Mouse (Mus musculus) heart, adult 8-10 months (tissue): ENCODE measurements at regions not wholly inside any gene's neighbourhood (a gene's known extent, or its start where the extent isn't known, plus 50 kb on each side); places are given as distances from the start of the nearest gene placed in this dataset.
A peak's percentile ranks its signal among the peaks of the same experiment; 100 is the strongest.

Experiments used
- DNase-seq: peaks from one replicate; pipeline ENCODE4 v3.0.0; 2022; ENCODE audit warnings: low spot score

DNA sequence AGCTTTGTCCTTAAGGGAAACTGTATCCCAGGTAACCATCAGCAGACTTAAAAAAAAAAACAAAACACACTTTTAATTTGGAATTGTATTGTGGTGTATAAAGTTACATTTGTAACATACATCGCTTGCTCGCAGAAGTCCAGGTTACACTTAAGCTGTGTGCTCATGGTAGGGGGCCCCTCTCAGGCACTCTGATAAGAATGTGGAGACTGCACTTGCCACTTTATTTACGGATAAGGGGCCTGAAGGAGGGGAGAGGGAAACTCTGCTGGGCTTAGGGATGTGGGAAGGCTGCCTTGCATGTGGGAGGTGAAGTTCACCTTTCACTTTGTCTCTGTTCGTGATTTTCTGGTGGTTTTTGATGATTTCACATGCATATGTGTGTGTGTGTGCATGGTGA is 58.7 kb downstream of the Ccdc185 start:
- DNase-seq, result no peak

DNA sequence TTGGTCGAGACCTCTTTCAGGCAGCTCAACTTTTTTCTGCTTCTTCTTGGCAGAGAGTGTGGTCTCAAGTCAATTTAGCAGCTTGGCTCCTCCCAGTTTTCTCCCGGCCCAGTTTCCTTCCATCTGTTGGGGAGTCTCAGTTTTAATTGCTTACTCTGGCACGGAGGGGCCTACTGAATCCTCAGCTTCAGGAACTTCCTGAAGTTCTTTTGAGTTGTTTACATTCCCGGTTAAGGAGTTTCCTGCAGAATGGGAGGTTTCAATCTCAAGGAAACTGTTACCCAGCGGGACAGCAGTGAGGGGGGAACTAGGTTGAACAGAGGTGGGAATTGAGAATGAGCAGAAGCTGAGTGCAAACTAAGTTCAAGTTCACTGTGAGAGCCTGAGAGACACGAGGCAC is 59.2 kb downstream of the Ccdc185 start:
- DNase-seq, result no peak

DNA sequence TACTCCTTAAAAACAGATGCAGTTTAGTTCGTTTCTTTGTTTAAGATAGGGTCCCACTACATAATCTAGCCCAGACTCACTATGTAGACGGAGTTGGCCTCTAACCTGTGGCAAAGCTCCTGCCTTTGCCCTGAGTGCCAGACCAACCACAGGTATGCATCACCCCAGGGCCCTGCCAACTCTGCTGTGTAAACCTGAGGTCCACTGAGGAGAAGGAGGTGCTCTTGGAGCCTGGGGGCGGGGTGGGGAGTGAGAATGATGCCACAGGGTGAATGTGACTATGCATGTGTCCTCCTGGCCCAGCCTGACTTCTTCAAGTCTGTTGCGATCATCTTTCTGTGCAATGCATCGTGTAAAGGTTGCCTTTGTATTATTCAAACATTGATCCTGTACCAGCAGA is 61.8 kb downstream of the Ccdc185 start:
- DNase-seq, result no peak

DNA sequence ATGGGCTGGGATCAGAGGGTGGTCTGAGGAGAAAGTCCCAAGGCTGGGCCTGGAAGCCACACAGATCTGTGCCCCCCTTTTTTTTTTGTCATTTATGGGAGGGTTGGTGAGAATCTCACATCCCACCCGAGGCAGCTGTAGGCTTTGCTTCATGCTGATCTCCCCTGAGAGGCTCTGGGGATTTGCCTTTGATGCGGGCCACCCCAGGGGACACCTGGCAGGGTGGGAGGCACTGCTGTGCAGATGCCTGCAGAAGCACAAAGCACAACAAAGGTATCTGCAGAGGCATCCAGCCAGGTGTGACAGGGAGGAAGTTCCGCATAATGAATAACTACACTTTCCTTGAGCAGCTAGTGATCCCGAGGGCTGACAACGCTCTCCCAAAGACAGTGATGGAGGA is 62.7 kb downstream of the Ccdc185 start:
- DNase-seq, result no peak

DNA sequence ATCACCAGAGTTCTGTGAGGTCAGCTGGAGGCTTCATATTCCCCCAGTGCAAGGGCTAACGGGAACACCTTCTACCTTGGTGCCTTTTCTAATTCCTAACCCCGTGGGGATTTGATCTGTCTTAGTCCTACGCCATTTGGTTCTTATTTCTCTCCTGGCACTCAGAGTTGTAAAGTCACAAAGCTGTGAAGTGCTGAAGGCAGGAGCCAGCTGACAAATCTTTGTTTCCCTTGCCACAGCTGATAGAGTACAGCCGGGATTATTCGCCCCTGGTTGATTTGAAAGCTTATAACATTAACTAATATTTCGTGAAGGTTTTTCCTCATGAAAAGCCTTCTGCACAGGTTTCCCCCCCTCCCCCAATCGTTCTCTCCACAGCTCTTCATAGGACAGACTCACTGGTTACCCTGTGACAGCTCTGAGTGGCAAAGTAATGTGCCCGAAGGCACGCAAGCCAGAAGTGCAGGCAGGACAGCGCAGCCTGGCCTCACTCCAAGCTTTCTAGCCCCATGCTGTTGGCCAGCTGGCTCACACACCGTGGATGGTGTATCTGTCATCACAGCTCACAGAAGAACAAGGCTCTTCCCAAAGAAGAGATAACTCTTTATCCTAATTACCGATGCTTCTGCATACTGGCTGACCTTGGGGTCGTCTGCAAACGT is 66.3 kb downstream of the Ccdc185 start:
- peak; percentile 39 for DNase-seq
